Mouse (Mus musculus): Measurements from ENCODE around the gene Prss22. TPM values are rescaled to one million over a fixed set of nuclear protein-coding genes. Genes with fewer than 3 reads are reported as not detected.

The Prss22 gene
- polyA plus RNA-seq, 1 experiment from 2014 or later: 0.57 TPM

GRCm38 (mm10) chr17:24004071-24004665 lies 6.3 kb upstream of the Prss22 start:
- Histone ChIP-seq H3K27ac (ENCODE audit: low read length) (no peak overlapping the region), H3K9me3 (ENCODE audit: low read length) (no peaks in the 10 kb centered on the region), H3K4me3 (ENCODE audit: low read depth, low read length) (no peak overlapping the region), H3K4me1 (ENCODE audit: insufficient read depth, low read depth, low read length) (no peaks in the 10 kb centered on the region), H3K4me2 (replicated peaks; ENCODE audit: low read depth, low read length) (no peak overlapping the region), H3K9ac (replicated peaks; ENCODE audit: low read depth) (no peak overlapping the region), H3K36me3 (ENCODE audit: insufficient read depth, low read length) (no peaks in the 10 kb centered on the region), H3K27me3 (replicated peaks; ENCODE audit: insufficient read depth, low read length) (no peaks in the 10 kb centered on the region)
- WGBS: 89% methylated on average over 14 of the region's 14 CpGs
- ATAC-seq (no peak), DNase-seq (ENCODE audit: low spot score) (no peak)
- TF ChIP-seq EP300 (IDR thresholded peaks at IDR 0.05) (no peak), CTCF (IDR thresholded peaks at IDR 0.05) (no peak)

- Histone ChIP-seq H3K4me2 (replicated peaks; ENCODE audit: low read depth, low read length) (no peak overlapping the region), H3K4me3 (ENCODE audit: low read depth, low read length) (no peak overlapping the region), H3K4me1 (ENCODE audit: insufficient read depth, low read depth, low read length) (no peaks in the 10 kb centered on the region), H3K9ac (replicated peaks; ENCODE audit: low read depth) (no peak overlapping the region), H3K27ac (ENCODE audit: low read length) (no peak overlapping the region), H3K36me3 (ENCODE audit: insufficient read depth, low read length) (no peaks in the 10 kb centered on the region), H3K27me3 (replicated peaks; ENCODE audit: insufficient read depth, low read length) (0 out of 2 replicates have a peak, but pooled peaks cover 1% of the 10 kb centered on the region), H3K9me3 (ENCODE audit: low read length) (no peaks in the 10 kb centered on the region)
- DNase-seq (ENCODE audit: low spot score) (peak; percentile 35), ATAC-seq (peak; percentile 54)
- 33% methylated on average over 5 of the region's 5 CpGs for WGBS
- TF ChIP-seq EP300 (IDR thresholded peaks at IDR 0.05) (no peak), CTCF (IDR thresholded peaks at IDR 0.05) (no peak)
Observed at GRCm38 (mm10) chr17:24000404-24000803, 2.5 kb upstream of the Prss22 start.

DNA sequence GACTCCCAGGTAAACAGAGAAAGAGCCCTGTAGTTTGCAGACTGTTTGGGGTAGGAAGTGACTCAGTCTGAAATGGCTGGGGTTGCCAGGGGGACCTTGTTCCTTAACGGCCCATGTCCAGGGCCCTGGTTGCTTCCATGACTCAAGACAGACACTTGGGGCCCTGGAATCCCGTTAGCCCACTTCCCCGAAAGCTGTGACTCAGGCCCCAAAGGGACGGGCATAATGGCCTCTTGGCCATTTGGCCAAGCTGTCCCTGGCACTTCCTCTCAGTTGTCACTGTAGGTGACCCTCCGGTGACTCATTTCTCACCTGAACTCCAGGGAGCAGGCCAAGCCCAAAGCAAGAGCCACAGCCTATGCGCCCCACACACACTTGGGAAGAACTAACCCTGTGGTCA lies 483 bp upstream of the Prss22 start:
- TF ChIP-seq EP300 (IDR thresholded peaks at IDR 0.05) (no peak), CTCF (IDR thresholded peaks at IDR 0.05) (no peak)
- no peak overlapping the region for H3K27ac ChIP-seq (ENCODE audit: low read length)
- peak; percentile 23; the same call in 1 of the 2 replicates for ATAC-seq
- no peaks in the 10 kb centered on the region for H3K36me3 ChIP-seq (ENCODE audit: insufficient read depth, low read length)
- no peak overlapping the region for H3K4me3 ChIP-seq (ENCODE audit: low read depth, low read length)
- H3K27me3 ChIP-seq (replicated peaks; ENCODE audit: insufficient read depth, low read length): 0 out of 2 replicates have a peak, but pooled peaks cover 5% of the 10 kb centered on the region
- H3K9me3 ChIP-seq (ENCODE audit: low read length): no peaks in the 10 kb centered on the region
- H3K4me2 ChIP-seq (replicated peaks; ENCODE audit: low read depth, low read length): no peak overlapping the region
- H3K4me1 ChIP-seq (ENCODE audit: insufficient read depth, low read depth, low read length): no peaks in the 10 kb centered on the region
- WGBS: 38% methylated on average over 6 of the region's 6 CpGs
- H3K9ac ChIP-seq (replicated peaks; ENCODE audit: low read depth): no peak overlapping the region
- peak; percentile 48 for DNase-seq (ENCODE audit: low spot score)

DNA sequence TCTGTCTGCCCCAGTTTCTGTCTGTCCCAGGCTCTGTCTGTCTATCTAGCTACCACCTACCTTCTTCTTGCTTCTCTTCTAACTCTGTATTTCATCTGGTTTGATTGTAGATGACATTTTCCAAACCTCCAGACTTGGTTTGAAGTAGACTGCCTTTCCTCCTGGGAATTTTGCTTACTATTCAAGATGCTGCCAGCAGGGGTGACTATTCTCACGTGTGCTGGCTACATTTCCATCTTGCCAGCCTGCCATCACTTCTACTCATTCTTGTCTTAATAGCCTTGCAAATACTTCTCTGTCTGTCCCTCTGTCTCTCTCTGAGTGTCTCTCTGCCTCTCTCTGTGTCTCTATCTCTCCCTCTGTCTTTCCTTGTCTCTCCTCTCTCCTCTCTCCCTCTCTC lies 2.5 kb downstream of the Prss22 start:
- H3K27me3 ChIP-seq (replicated peaks; ENCODE audit: insufficient read depth, low read length): 0 out of 2 replicates have a peak, but pooled peaks cover 5% of the 10 kb centered on the region
- no peak for ATAC-seq
- no peak for TF ChIP-seq EP300 (IDR thresholded peaks at IDR 0.05)
- TF ChIP-seq CTCF (IDR thresholded peaks at IDR 0.05): no peak
- no peaks in the 10 kb centered on the region for H3K9me3 ChIP-seq (ENCODE audit: low read length)
- H3K4me2 ChIP-seq (replicated peaks; ENCODE audit: low read depth, low read length): no peak overlapping the region
- no peak overlapping the region for H3K27ac ChIP-seq (ENCODE audit: low read length)
- 28% methylated on average over 1 of the region's 1 CpGs for WGBS
- H3K4me3 ChIP-seq (ENCODE audit: low read depth, low read length): no peak overlapping the region
- H3K9ac ChIP-seq (replicated peaks; ENCODE audit: low read depth): no peak overlapping the region
- H3K4me1 ChIP-seq (ENCODE audit: insufficient read depth, low read depth, low read length): no peaks in the 10 kb centered on the region; the same call in 1 of the 2 replicates
- DNase-seq (ENCODE audit: low spot score): no peak
- no peaks in the 10 kb centered on the region for H3K36me3 ChIP-seq (ENCODE audit: insufficient read depth, low read length)

- Histone ChIP-seq H3K27ac (ENCODE audit: low read length) (no peak overlapping the region), H3K27me3 (replicated peaks; ENCODE audit: insufficient read depth, low read length) (0 out of 2 replicates have a peak, but pooled peaks cover 5% of the 10 kb centered on the region), H3K4me1 (ENCODE audit: insufficient read depth, low read depth, low read length) (no peaks in the 10 kb centered on the region; the same call in 1 of the 2 replicates), H3K4me2 (replicated peaks; ENCODE audit: low read depth, low read length) (no peak overlapping the region), H3K36me3 (ENCODE audit: insufficient read depth, low read length) (no peaks in the 10 kb centered on the region), H3K4me3 (ENCODE audit: low read depth, low read length) (no peak overlapping the region), H3K9me3 (ENCODE audit: low read length) (no peaks in the 10 kb centered on the region), H3K9ac (replicated peaks; ENCODE audit: low read depth) (no peak overlapping the region)
- ATAC-seq (no peak), DNase-seq (ENCODE audit: low spot score) (no peak)
- 65% methylated on average over 7 of the region's 7 CpGs for WGBS
- TF ChIP-seq EP300 (IDR thresholded peaks at IDR 0.05): no peak
- TF ChIP-seq CTCF (IDR thresholded peaks at IDR 0.05): no peak
Observed at GRCm38 (mm10) chr17:23994667-23995066, 3.2 kb downstream of the Prss22 start.

DNA sequence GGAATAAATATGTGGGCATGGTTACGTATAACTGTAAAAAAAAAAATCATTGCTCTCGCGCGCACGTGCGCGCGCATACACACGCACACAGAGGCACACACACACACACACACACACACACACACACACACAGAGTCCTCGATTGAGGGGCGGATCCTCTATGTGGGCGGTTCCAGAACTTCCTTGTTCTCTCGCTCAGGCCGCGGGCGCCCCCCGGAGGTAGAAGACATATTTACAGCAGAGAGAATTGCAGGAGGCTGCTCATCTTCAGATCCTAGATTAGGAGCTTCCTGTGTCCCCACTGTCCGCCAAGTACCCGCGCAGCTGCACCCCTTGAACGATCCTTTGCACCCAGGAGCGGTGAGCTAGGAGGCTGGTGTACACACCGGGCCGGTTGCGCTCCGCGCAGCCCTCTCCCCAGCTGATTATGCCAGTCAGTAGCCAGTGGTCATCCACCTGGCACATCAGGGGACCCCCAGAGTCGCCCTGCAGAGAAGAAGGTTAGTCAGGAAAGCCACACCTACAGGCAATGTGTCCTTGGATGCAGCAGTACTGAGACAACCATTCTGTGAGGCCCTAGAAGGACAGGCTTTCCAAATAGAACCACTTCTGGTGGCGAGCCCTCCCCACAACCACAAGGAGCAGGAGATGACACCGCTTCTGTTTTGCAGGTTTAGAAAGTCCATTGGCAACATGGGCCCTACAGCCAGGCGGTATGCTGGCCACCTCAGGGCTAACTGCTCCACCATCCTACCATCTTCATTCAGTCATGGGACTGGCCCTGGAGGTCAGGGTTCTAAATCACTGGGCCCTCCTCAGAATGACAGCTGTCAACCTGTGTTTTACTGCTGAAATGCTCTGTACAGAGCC lies 4.1 kb downstream of the Prss22 start:
- Histone ChIP-seq H3K36me3 (ENCODE audit: insufficient read depth, low read length) (no peaks in the 10 kb centered on the region), H3K4me2 (replicated peaks; ENCODE audit: low read depth, low read length) (peak overlapping the region; percentile 25), H3K4me3 (ENCODE audit: low read depth, low read length) (no peak overlapping the region), H3K27me3 (replicated peaks; ENCODE audit: insufficient read depth, low read length) (0 out of 2 replicates have a peak, but pooled peaks cover 5% of the 10 kb centered on the region), H3K27ac (ENCODE audit: low read length) (no peak overlapping the region), H3K9ac (replicated peaks; ENCODE audit: low read depth) (no peak overlapping the region), H3K9me3 (ENCODE audit: low read length) (no peaks in the 10 kb centered on the region), H3K4me1 (ENCODE audit: insufficient read depth, low read depth, low read length) (no peaks in the 10 kb centered on the region; the same call in 1 of the 2 replicates)
- WGBS: 12% methylated on average over 30 of the region's 31 CpGs
- DNase-seq (ENCODE audit: low spot score) (peak; percentile 93), ATAC-seq (peak; percentile 65)
- peak; percentile 82 for TF ChIP-seq CTCF (IDR thresholded peaks at IDR 0.05)
- no peak; the same call in 1 of the 2 replicates for TF ChIP-seq EP300 (IDR thresholded peaks at IDR 0.05)

Data from lung, postnatal 0 days (tissue).